14 mouse cellular contexts compared by ENCODE assay signal in the genomic region with DNA sequence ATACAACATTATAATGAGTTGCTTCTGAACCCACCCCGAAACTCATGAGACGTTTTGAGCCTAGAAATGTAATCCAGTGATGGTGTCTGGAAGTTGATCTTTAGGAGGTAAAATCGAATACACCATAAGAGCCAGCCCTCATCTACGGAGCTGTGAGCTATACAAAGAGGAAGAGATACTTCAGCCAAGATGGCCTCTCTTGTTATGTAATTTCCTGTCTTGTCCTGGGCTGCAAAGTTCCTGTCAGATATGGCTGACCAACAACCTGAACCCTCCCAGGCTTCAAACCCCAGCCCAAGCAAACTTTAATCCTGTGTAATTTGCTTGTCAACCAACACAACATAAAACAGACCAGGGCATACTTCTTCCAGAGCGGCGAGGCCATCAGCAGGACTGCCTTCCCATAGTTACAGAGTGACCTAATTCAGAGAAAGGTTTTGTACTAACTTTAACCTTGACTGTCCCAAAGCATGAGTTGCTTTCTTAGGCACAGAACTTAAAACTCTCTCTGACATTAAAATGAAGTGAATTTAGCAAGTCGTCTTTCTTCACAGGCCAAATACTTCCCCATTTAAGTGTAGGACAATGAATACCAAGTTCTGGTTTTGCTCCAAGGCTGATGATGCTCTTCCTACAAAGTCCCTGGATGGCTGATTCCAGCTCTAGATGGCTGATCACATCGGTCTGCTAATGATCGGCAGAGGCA.
DNase-seq lines count a peak whose midpoint lies in the region; ATAC-seq and TF ChIP-seq lines count a peak whose summit lies in the region.
"Had no signal": no experiment of that assay in that cellular context is flagged by ENCODE, and none has a peak within 500 bp of the region (broad histone marks: within the 10 kb centered on the region; RNA-seq: fewer than 3 reads in every experiment).

No protein-coding gene starts in this region.

- H3K4me1 ChIP-seq in heart, embryonic 15.5 days (replicated peaks) = peaks cover 13% of the 10 kb centered on the region
- H3K4me1 ChIP-seq in lung, postnatal 0 days (ENCODE audit: insufficient read depth, low read depth, low read length) = no peaks in the 10 kb centered on the region
- peaks cover 19% of the 10 kb centered on the region; the same call in 1 of the 2 replicates for H3K4me1 ChIP-seq in embryonic facial prominence, embryonic 10.5 days
- peaks cover 3% of the 10 kb centered on the region; the same call in 1 of the 2 replicates for H3K4me1 ChIP-seq in small intestine, adult 2 months (ENCODE audit: control insufficient read depth, insufficient read depth, insufficient read length, low read length)
- H3K4me1 ChIP-seq in forebrain, embryonic 14.5 days (ENCODE audit: control insufficient read depth, insufficient read depth, low read length) = no peaks in the 10 kb centered on the region

- TF ChIP-seq CTCF in lung, postnatal 0 days (IDR thresholded peaks at IDR 0.05) = no peak
- TF ChIP-seq CTCF in small intestine, adult 2 months (IDR thresholded peaks at IDR 0.05; ENCODE audit: extremely low read depth, insufficient read length, insufficient replicate concordance, low read depth, low read length) = no peak

- no peak overlapping the region for H3K4me3 ChIP-seq in heart, embryonic 15.5 days
- H3K4me3 ChIP-seq in lung, postnatal 0 days (ENCODE audit: low read depth, low read length) = no peak overlapping the region
- no peak overlapping the region for H3K4me3 ChIP-seq in embryonic facial prominence, embryonic 10.5 days
- H3K4me3 ChIP-seq in small intestine, adult 2 months (ENCODE audit: low read depth, low read length) = no peak overlapping the region
- H3K4me3 ChIP-seq in forebrain, embryonic 14.5 days (ENCODE audit: low read depth, low read length) = no peak overlapping the region
- H3K4me3 ChIP-seq: hindbrain, embryonic 10.5 days had no signal

- peak overlapping the region; percentile 45 for H3K27ac ChIP-seq in heart, embryonic 15.5 days
- H3K27ac ChIP-seq in lung, postnatal 0 days (ENCODE audit: low read length) = 0 out of 2 replicates have a peak overlapping the region, but pooled peaks have one; percentile 16
- 0 out of 2 replicates have a peak overlapping the region, but pooled peaks have one; percentile 30 for H3K27ac ChIP-seq in embryonic facial prominence, embryonic 10.5 days (replicated peaks)
- peak overlapping the region; percentile 70 for H3K27ac ChIP-seq in small intestine, adult 2 months (ENCODE audit: insufficient read depth, low read depth, low read length)
- H3K27ac ChIP-seq in forebrain, embryonic 14.5 days (ENCODE audit: low read depth, low read length) = no peak overlapping the region
- H3K27ac ChIP-seq: hindbrain, embryonic 10.5 days; liver, embryonic 14.5 days had no signal

- H3K27me3 ChIP-seq in heart, embryonic 15.5 days = no peaks in the 10 kb centered on the region
- no peaks in the 10 kb centered on the region for H3K27me3 ChIP-seq in lung, postnatal 0 days (replicated peaks; ENCODE audit: insufficient read depth, low read length)
- H3K27me3 ChIP-seq in embryonic facial prominence, embryonic 10.5 days (replicated peaks; ENCODE audit: low read depth, poor library complexity, severe bottlenecking) = no peaks in the 10 kb centered on the region
- no peaks in the 10 kb centered on the region for H3K27me3 ChIP-seq in small intestine, adult 2 months (ENCODE audit: control insufficient read depth, insufficient read depth, low read length)
- H3K27me3 ChIP-seq in forebrain, embryonic 14.5 days (replicated peaks; ENCODE audit: control insufficient read depth, insufficient read depth, low read length) = no peaks in the 10 kb centered on the region

- no peaks in the 10 kb centered on the region for H3K9me3 ChIP-seq in heart, embryonic 15.5 days (replicated peaks)
- H3K9me3 ChIP-seq in lung, postnatal 0 days (ENCODE audit: low read length) = no peaks in the 10 kb centered on the region
- no peaks in the 10 kb centered on the region for H3K9me3 ChIP-seq in embryonic facial prominence, embryonic 10.5 days
- no peaks in the 10 kb centered on the region for H3K9me3 ChIP-seq in forebrain, embryonic 14.5 days (replicated peaks; ENCODE audit: control insufficient read depth, low read length)
- H3K9me3 ChIP-seq: hindbrain, embryonic 10.5 days had no signal

- no peak for TF ChIP-seq EP300 in lung, postnatal 0 days (IDR thresholded peaks at IDR 0.05)

- ATAC-seq in heart, embryonic 15.5 days (replicated peaks; ENCODE audit: insufficient number of reproducible peaks, insufficient read depth, low FRiP score, low read depth) = no peak
- no peak for ATAC-seq in lung, postnatal 0 days
- ATAC-seq in forebrain, embryonic 14.5 days = no peak
- ATAC-seq: intestine, embryonic 16.5 days had no signal

- intact Hi-C loops in heart, postnatal 10 days (cut with DNase I) = no loop called here

- TF ChIP-seq POLR2A in small intestine, adult 2 months (IDR thresholded peaks at IDR 0.05; ENCODE audit: low read depth, low read length) = no peak

- H3K4me2 ChIP-seq in heart, embryonic 15.5 days = no peak overlapping the region
- H3K4me2 ChIP-seq in lung, postnatal 0 days (replicated peaks; ENCODE audit: low read depth, low read length) = no peak overlapping the region
- no peak overlapping the region for H3K4me2 ChIP-seq in forebrain, embryonic 14.5 days (ENCODE audit: low read length)
- H3K4me2 ChIP-seq: midbrain, embryonic 11.5 days had no signal

- H3K36me3 ChIP-seq in heart, embryonic 15.5 days = peaks cover 24% of the 10 kb centered on the region
- no peaks in the 10 kb centered on the region for H3K36me3 ChIP-seq in lung, postnatal 0 days (ENCODE audit: insufficient read depth, low read length)
- H3K36me3 ChIP-seq in embryonic facial prominence, embryonic 10.5 days (replicated peaks) = peaks cover 48% of the 10 kb centered on the region
- H3K36me3 ChIP-seq in small intestine, adult 2 months (ENCODE audit: control insufficient read depth, insufficient read depth, low read length) = peaks cover 39% of the 10 kb centered on the region
- H3K36me3 ChIP-seq in forebrain, embryonic 14.5 days (ENCODE audit: control insufficient read depth, insufficient read depth, low read length) = peaks cover 3% of the 10 kb centered on the region; the same call in 1 of the 2 replicates

- no peak for DNase-seq in heart, postnatal 10 days
- no peak for DNase-seq in lung, postnatal 0 days (ENCODE audit: low spot score)
- no peak for DNase-seq in lung, postnatal 25 days (ENCODE audit: low spot score)
- DNase-seq in embryonic facial prominence, embryonic 10.5 days (ENCODE audit: low spot score) = no peak
- DNase-seq in forebrain, embryonic 14.5 days (ENCODE audit: low spot score) = no peak
- DNase-seq in cerebellum, adult 18-20 months = no peak
- DNase-seq: cerebellum, adult 2 months; left cerebral cortex, postnatal 4 days had no signal

- WGBS in heart, embryonic 15.5 days = 68% methylated on average over 9 of the region's 9 CpGs
- 78% methylated on average over 9 of the region's 9 CpGs for WGBS in lung, postnatal 0 days
- WGBS in embryonic facial prominence, embryonic 10.5 days = 90% methylated on average over 9 of the region's 9 CpGs
- WGBS in small intestine, adult 2 months = 86% methylated on average over 9 of the region's 9 CpGs
- WGBS in forebrain, embryonic 14.5 days = 94% methylated on average over 9 of the region's 9 CpGs

- no peak overlapping the region for H3K9ac ChIP-seq in heart, embryonic 15.5 days
- no peak overlapping the region for H3K9ac ChIP-seq in lung, postnatal 0 days (replicated peaks; ENCODE audit: low read depth)
- H3K9ac ChIP-seq in forebrain, embryonic 14.5 days (ENCODE audit: low read length) = no peak overlapping the region
- H3K9ac ChIP-seq: liver, embryonic 14.5 days had no signal
